ENCODE assay signal across 8 mouse cellular contexts in genomic region chr11:23307566-23307920, GRCm38 (mm10). TPM values are rescaled to one million over a fixed set of nuclear protein-coding genes. Genes with fewer than 3 reads are reported as not detected.
DNase-seq lines count a peak whose midpoint lies in the region; ATAC-seq and TF ChIP-seq lines count a peak whose summit lies in the region.

No protein-coding gene starts in this region.

- H3K27ac ChIP-seq in cerebellum, adult 2 months (ENCODE audit: insufficient read depth, low read length), result no peak overlapping the region; the same call in 1 of the 2 replicates
- no peak overlapping the region for H3K27ac ChIP-seq in spleen, adult 2 months (ENCODE audit: insufficient read depth, low read length)
- peak overlapping the region; percentile 98 for H3K27ac ChIP-seq in liver, embryonic 11.5 days (ENCODE audit: low read depth, low read length)

- no peak for TF ChIP-seq CTCF in cerebellum, adult 2 months (IDR thresholded peaks at IDR 0.05; ENCODE audit: borderline replicate concordance, insufficient read depth, low read depth, low read length)
- TF ChIP-seq CTCF in spleen, adult 2 months (IDR thresholded peaks at IDR 0.05; ENCODE audit: extremely low read depth, insufficient read depth, insufficient read length, insufficient replicate concordance), result no peak

- no peaks in the 10 kb centered on the region for H3K9me3 ChIP-seq in liver, embryonic 11.5 days (ENCODE audit: control insufficient read depth, low read length)

- no peak for ATAC-seq in liver, embryonic 11.5 days (replicated peaks; ENCODE audit: low FRiP score)

- 1% methylated on average over 6 of the region's 6 CpGs for WGBS in cerebellum, adult 2 months
- WGBS in spleen, adult 2 months, result 3% methylated on average over 6 of the region's 6 CpGs
- 3% methylated on average over 6 of the region's 6 CpGs for WGBS in liver, embryonic 11.5 days

- H3K9ac ChIP-seq in liver, embryonic 11.5 days (ENCODE audit: low read depth, low read length), result peak overlapping the region; percentile 99

- peak overlapping the region; percentile 68 for H3K4me3 ChIP-seq in cerebellum, adult 2 months (replicated peaks; ENCODE audit: insufficient read depth, low read depth, low read length)
- peak overlapping the region; percentile 63 for H3K4me3 ChIP-seq in spleen, adult 2 months (ENCODE audit: extremely low read depth, insufficient read depth, insufficient read length)
- H3K4me3 ChIP-seq in liver, embryonic 11.5 days (ENCODE audit: low read depth, low read length), result peak overlapping the region; percentile 95

- no peaks in the 10 kb centered on the region for H3K36me3 ChIP-seq in spleen, adult 2 months (ENCODE audit: control insufficient read depth, insufficient read depth, low read length)
- H3K36me3 ChIP-seq in liver, embryonic 11.5 days (ENCODE audit: control insufficient read depth, insufficient read depth, low read length), result peaks cover 2% of the 10 kb centered on the region; the same call in 1 of the 2 replicates

- peaks cover 3% of the 10 kb centered on the region; the same call in 1 of the 2 replicates for H3K4me1 ChIP-seq in cerebellum, adult 2 months (ENCODE audit: control insufficient read depth, insufficient read depth, low read length)
- H3K4me1 ChIP-seq in spleen, adult 2 months (ENCODE audit: control insufficient read depth, insufficient read depth, insufficient read length), result no peaks in the 10 kb centered on the region
- peaks cover 14% of the 10 kb centered on the region for H3K4me1 ChIP-seq in liver, embryonic 11.5 days (replicated peaks; ENCODE audit: control insufficient read depth, insufficient read depth, low read length)

- no peaks in the 10 kb centered on the region for H3K27me3 ChIP-seq in cerebellum, adult 2 months (ENCODE audit: control insufficient read depth, insufficient read depth, low read length)
- H3K27me3 ChIP-seq in spleen, adult 2 months (ENCODE audit: control insufficient read depth, insufficient read depth, low read length), result no peaks in the 10 kb centered on the region
- H3K27me3 ChIP-seq in liver, embryonic 11.5 days (replicated peaks; ENCODE audit: control insufficient read depth, insufficient read depth, low read length), result no peaks in the 10 kb centered on the region

- no peak for DNase-seq in cerebellum, adult 2 months
- no peak for DNase-seq in cerebellum, postnatal 14 days
- DNase-seq in spleen, adult 2 months (ENCODE audit: low read depth in 1 of 2, low spot score in 2 of 2), result no peak
- no peak for DNase-seq in spleen, adult 18-20 months
- no peak for DNase-seq in liver, embryonic 11.5 days (ENCODE audit: low spot score)
- peak; percentile 26 for DNase-seq in telencephalon, adult 2 months (ENCODE audit: low read depth, low spot score)
- no peak for DNase-seq in cerebellum, adult 8-10 months
- no peak for DNase-seq in embryo, embryonic 10.5 days (ENCODE audit: low spot score)

- TF ChIP-seq POLR2A in cerebellum, adult 2 months (IDR thresholded peaks at IDR 0.05; ENCODE audit: borderline replicate concordance, insufficient read depth, low read length), result no peak
- TF ChIP-seq POLR2A in spleen, adult 2 months (IDR thresholded peaks at IDR 0.05; ENCODE audit: low read depth, low read length), result no peak

- H3K4me2 ChIP-seq in liver, embryonic 11.5 days, result peak overlapping the region; percentile 75

RNA-seq across cellular contexts. Expression of gene Usp34, which starts 0.8 kb away (rescaled TPM):
- polyA plus RNA-seq in cerebellum, adult 2 months (2012; rRNA removed), result 51.1 and 57.2 TPM in 2 replicates
- 4.9 and 5.6 TPM in 2 replicates for polyA plus RNA-seq in spleen, adult 2 months (2012; rRNA removed)
- polyA plus RNA-seq in liver, embryonic 11.5 days (2014; fragmentation: Nextera tagmentation; extraction: Ambion mirVana), result 19.7 and 21.8 TPM in 2 replicates

RNA-seq across cellular contexts. Expression of gene Xpo1, which starts 51.7 kb away (rescaled TPM):
- 39.4 and 44.1 TPM in 2 replicates for polyA plus RNA-seq in cerebellum, adult 2 months (2012; rRNA removed)
- polyA plus RNA-seq in spleen, adult 2 months (2012; rRNA removed), result 3.9 and 4.5 TPM in 2 replicates
- polyA plus RNA-seq in liver, embryonic 11.5 days (2014; fragmentation: Nextera tagmentation; extraction: Ambion mirVana), result 118 and 131 TPM in 2 replicates
